Mouse (Mus musculus) kidney, embryonic 14.5 days (tissue): Measurements from ENCODE around the gene Gm6502. TPM values are rescaled to one million over a fixed set of nuclear protein-coding genes. Genes with fewer than 3 reads are reported as not detected.
"Not testable (repeated sequence)": the region's sequence is repeated elsewhere in the genome, so short reads cannot be mapped to it uniquely, and the experiment has no call there.

Experiments
- ATAC-seq: fragments of 200-750 bp; cut with Nextera tagmentation; 2 replicates; pipeline ENCODE4 v1.8.0; 2017; ENCODE audit warnings: moderate number of reproducible peaks, mild to moderate bottlenecking, moderate TSS enrichment, moderate library complexity; ENCODE audit not compliant: low FRiP score, low TSS enrichment
- H3K27ac ChIP-seq: fragments of 300-500 bp; sonication (generic); 2 replicates; pipeline ENCODE4 v1.5.1; 2014; ENCODE audit warnings: low read depth, mild to moderate bottlenecking, low read length, moderate library complexity, mixed read lengths
- H3K27me3 ChIP-seq: fragments of 300-500 bp; sonication (generic); 2 replicates; pipeline ENCODE4 v1.6.1; 2014; ENCODE audit warnings: mild to moderate bottlenecking, low read length; ENCODE audit not compliant: control insufficient read depth, insufficient read depth
- H3K36me3 ChIP-seq: fragments of 300-500 bp; sonication (generic); 2 replicates; pipeline ENCODE4 v1.6.1; 2014; ENCODE audit warnings: low read length, mixed read lengths; ENCODE audit not compliant: control insufficient read depth, insufficient read depth
- H3K4me1 ChIP-seq: fragments of 300-500 bp; sonication (generic); 2 replicates; pipeline ENCODE4 v1.6.1; 2014; ENCODE audit warnings: low read length, mixed read lengths; ENCODE audit not compliant: control insufficient read depth, insufficient read depth
- H3K4me2 ChIP-seq: fragments of 300-500 bp; sonication (generic); replicated peaks from 2 replicates; pipeline ENCODE4 v1.6.1; 2014; ENCODE audit warnings: low read depth, mild to moderate bottlenecking, low read length
- H3K4me3 ChIP-seq: fragments of 300-500 bp; sonication (generic); 2 replicates; pipeline ENCODE4 v1.5.1; 2014; ENCODE audit warnings: mild to moderate bottlenecking, low read length
- H3K9ac ChIP-seq: fragments of 300-500 bp; sonication (generic); 2 replicates; pipeline ENCODE4 v1.6.1; 2014; ENCODE audit warnings: low read depth, mild to moderate bottlenecking, low read length, moderate library complexity
- H3K9me3 ChIP-seq: fragments of 300-500 bp; sonication (generic); 2 replicates; pipeline ENCODE4 v1.6.1; 2016; ENCODE audit warnings: low read length; ENCODE audit not compliant: control insufficient read depth
- WGBS: fragments of 180-500 bp; shearing (Covaris S2); extraction: QIAGEN DNeasy Blood & Tissue Kit; methylation state at CpG from one replicate; pipeline ENCODE4 v1.1.7; 2014; 5-methylcytosine and 5-hydroxymethylcytosine counted together
- polyA plus RNA-seq: library from polyadenylated mRNA; unstranded; fragments of >200 nt; fragmentation: Nextera tagmentation; extraction: Ambion mirVana; gene quantifications from 2 replicates; pipeline ENCODE4 v1.2.1, GENCODE M21; 2014

Gene Gm6502
- polyA plus RNA-seq: not detected in 2 replicates

GRCm38 (mm10) chr5:94314135-94314534, at the start of gene Gm6502:
Gm6502 (plus strand) TSS chr5:94314435.
- not testable (repeated sequence) for H3K4me2 ChIP-seq, H3K9me3 ChIP-seq, H3K36me3 ChIP-seq, H3K4me3 ChIP-seq, ATAC-seq, H3K4me1 ChIP-seq, H3K9ac ChIP-seq, H3K27me3 ChIP-seq, H3K27ac ChIP-seq
- WGBS: no CpG with 5 or more reads among the region's 2 CpGs

- not testable (repeated sequence) for ATAC-seq, H3K9ac ChIP-seq, H3K27me3 ChIP-seq, H3K4me1 ChIP-seq, H3K4me2 ChIP-seq, H3K9me3 ChIP-seq, H3K36me3 ChIP-seq, H3K4me3 ChIP-seq, H3K27ac ChIP-seq
- 89% methylated on average over 1 of the region's 1 CpGs for WGBS
Observed at GRCm38 (mm10) chr5:94306696-94307095, 7.5 kb upstream of the Gm6502 start, which contains the start of gene A430089I19Rik. A430089I19Rik (minus strand) TSS chr5:94306796.

DNA sequence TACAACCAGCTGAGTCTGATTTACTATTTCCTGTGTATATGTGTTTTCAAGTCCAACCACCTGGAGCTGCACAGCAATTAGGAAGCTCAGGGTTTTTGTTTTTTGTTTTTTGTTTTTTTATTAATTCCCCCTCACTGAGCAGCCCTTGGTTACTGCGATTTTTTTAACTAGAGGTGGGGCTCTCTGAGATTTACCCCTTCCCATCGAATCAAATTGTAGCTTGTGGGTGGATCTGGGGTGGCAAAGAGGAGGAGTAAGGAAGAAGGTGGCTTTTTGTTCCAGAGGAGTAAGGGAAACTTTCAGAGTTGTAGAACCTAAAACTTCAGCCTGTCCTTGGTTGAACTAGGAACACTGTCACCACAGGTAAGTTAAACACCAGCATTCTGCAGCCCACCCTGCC, 25.2 kb downstream of the Gm6502 start, which contains the start of gene AA792892:
AA792892 (plus strand) TSS at position 301 of the 400 bp plus-strand sequence.
- WGBS: no CpG with 5 or more reads among the region's 2 CpGs
- H3K27me3 ChIP-seq, H3K9ac ChIP-seq, H3K9me3 ChIP-seq, H3K36me3 ChIP-seq, H3K4me3 ChIP-seq, H3K4me1 ChIP-seq, ATAC-seq, H3K27ac ChIP-seq, H3K4me2 ChIP-seq: not testable (repeated sequence)

Other genes with a start within 250 kb of the Gm6502 start
- not detected in 2 replicates for gene BC061212, start 243.9 kb upstream of the Gm6502 start, polyA plus RNA-seq
- gene Gm6351, start 238.1 kb upstream of the Gm6502 start, polyA plus RNA-seq: not detected in 2 replicates
- not detected in 2 replicates for gene Gm3106, start 96.4 kb upstream of the Gm6502 start, polyA plus RNA-seq
- gene A430089I19Rik, start 7.6 kb upstream of the Gm6502 start, polyA plus RNA-seq: not detected in 2 replicates
- gene AA792892, start 25.3 kb downstream of the Gm6502 start, polyA plus RNA-seq: not detected in 2 replicates
- gene Gm7682, start 131.3 kb downstream of the Gm6502 start, polyA plus RNA-seq: not detected in 2 replicates
- not detected in 2 replicates for gene Gm3139, start 211.9 kb downstream of the Gm6502 start, polyA plus RNA-seq